Comparison of ENCODE assay signal across 15 mouse cellular contexts in the genomic region with DNA sequence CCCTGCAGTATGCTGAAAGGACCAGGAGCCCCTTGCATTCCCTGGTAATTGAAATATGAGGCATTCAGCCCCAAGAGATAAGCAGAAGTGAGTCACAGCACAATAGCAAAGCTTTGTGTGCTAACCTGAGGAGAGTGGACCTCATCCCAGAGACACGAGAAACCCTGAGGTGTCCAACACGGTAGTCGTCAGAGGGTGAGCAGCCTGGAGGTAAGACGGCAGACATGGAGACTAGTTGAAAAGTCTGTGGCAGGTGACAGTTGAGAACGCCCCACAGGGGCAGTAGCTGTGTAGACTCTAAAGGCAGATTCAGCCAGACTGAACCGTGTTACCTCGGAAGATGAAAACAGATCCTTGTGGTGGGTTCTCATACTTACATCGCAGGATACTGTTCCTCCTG.
"Had no signal": no experiment of that assay in that cellular context is flagged by ENCODE, and none has a peak within 500 bp of the region (broad histone marks: within the 10 kb centered on the region; RNA-seq: fewer than 3 reads in every experiment).

No protein-coding gene starts in this region.

- DNase-seq: heart, postnatal 10 days; heart, postnatal 14 days; heart, postnatal 36 days; kidney, adult 11 months; kidney, adult 18-20 months; kidney, adult 2 months; kidney, adult 8-10 months; kidney, adult 9 months; kidney, postnatal 10 days; kidney, postnatal 14 days; kidney, postnatal 25 days; kidney, postnatal 36 days; kidney, postnatal 4 days; layer of hippocampus, adult 9-11 months; layer of hippocampus, postnatal 36 days had no signal
